Mouse (Mus musculus): ENCODE results near the gene AL607142.1.

AL607142.1 gene

GRCm38 (mm10) chr4:120064696-120065095 is at the start of gene AL607142.1:
TSS of gene AL607142.1 (plus strand) at chr4:120064996.
- ATAC-seq (ENCODE audit: insufficient number of reproducible peaks, low FRiP score, low TSS enrichment) = no peak

DNA sequence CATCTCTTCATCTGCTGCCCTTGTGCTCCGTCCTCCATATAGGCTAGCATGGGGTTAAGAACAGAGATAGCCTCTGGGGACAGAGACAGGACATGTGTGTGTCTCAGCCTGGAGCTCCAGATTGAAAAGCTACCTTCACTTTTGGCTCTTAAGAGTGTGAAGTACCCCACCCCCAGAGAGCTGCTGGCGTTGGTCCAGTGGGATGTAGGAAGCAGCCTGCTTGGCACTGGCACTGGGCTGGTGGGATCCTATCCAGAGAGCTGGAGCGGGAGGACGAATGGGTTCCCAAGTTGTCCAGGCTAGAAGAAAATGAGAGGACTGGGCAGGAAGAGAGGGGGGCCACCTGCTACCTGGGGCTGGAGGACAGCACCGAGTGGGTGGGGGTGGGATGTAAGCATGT is 46.4 kb upstream of the AL607142.1 start:
- ATAC-seq (ENCODE audit: insufficient number of reproducible peaks, low FRiP score, low TSS enrichment) = no peak

- no peak for ATAC-seq (ENCODE audit: insufficient number of reproducible peaks, low FRiP score, low TSS enrichment)
Observed at GRCm38 (mm10) chr4:120022392-120022791, 42.4 kb upstream of the AL607142.1 start.

- no peak for ATAC-seq (ENCODE audit: insufficient number of reproducible peaks, low FRiP score, low TSS enrichment)
Observed at GRCm38 (mm10) chr4:120023221-120023840, 41.5 kb upstream of the AL607142.1 start.

- 0 out of 2 replicates have a peak, but pooled peaks have one; percentile 23 for ATAC-seq (ENCODE audit: insufficient number of reproducible peaks, low FRiP score, low TSS enrichment)
Observed at GRCm38 (mm10) chr4:120024071-120024470, 40.7 kb upstream of the AL607142.1 start.

DNA sequence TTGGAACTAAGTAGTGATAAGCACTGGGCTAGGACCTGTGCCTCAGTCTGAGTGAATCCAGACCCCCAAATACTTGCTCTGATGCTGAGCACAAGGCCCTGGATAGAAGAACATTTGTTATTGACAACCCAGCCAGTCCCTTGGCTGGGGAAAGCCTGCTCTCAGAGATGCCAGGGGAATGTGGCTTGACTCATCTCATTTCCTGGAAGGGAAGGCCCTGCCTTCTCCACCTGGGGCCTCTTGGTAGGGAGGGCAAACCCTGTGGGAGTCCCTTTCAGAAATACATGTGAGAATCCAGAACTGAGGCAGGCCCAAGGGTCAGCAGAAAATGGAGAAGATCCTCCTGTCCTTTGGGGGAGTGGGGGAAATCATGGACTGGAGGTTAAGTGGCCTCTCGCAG is 37.1 kb upstream of the AL607142.1 start:
- no peak for ATAC-seq (ENCODE audit: insufficient number of reproducible peaks, low FRiP score, low TSS enrichment)

DNA sequence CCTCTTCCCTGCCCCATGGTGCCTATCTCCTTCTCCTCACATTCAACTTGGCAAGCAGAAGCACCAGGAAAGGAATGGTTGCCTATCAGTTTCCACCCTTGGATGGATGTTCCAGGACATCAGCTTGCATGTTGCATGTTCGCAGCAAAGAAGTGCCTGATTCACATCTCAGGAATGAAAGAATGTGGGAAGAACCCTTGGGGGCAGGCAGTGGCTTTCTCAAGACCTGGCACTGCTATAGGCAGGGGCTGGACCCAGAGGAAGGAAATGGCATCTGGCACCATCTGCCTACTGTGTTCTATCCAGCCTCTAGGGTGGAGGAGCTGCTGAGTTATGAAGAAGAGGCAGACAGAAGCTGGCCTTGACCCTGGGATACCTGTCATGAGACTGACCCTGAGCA is 34.9 kb upstream of the AL607142.1 start:
- no peak for ATAC-seq (ENCODE audit: insufficient number of reproducible peaks, low FRiP score, low TSS enrichment)

- peak; percentile 59; the same call in 1 of the 2 replicates for ATAC-seq (ENCODE audit: insufficient number of reproducible peaks, low FRiP score, low TSS enrichment)
Observed at GRCm38 (mm10) chr4:120032320-120032983, 32.3 kb upstream of the AL607142.1 start.

- ATAC-seq (ENCODE audit: insufficient number of reproducible peaks, low FRiP score, low TSS enrichment) = no peak
Observed at GRCm38 (mm10) chr4:120032984-120033355, 31.8 kb upstream of the AL607142.1 start.

- no peak for ATAC-seq (ENCODE audit: insufficient number of reproducible peaks, low FRiP score, low TSS enrichment)
Observed at GRCm38 (mm10) chr4:120036294-120036693, 28.5 kb upstream of the AL607142.1 start.

GRCm38 (mm10) chr4:120037007-120037406 is 27.8 kb upstream of the AL607142.1 start:
- no peak for ATAC-seq (ENCODE audit: insufficient number of reproducible peaks, low FRiP score, low TSS enrichment)

GRCm38 (mm10) chr4:120041520-120041919 is 23.3 kb upstream of the AL607142.1 start:
- no peak for ATAC-seq (ENCODE audit: insufficient number of reproducible peaks, low FRiP score, low TSS enrichment)

- no peak for ATAC-seq (ENCODE audit: insufficient number of reproducible peaks, low FRiP score, low TSS enrichment)
Observed at GRCm38 (mm10) chr4:120042480-120042879, 22.3 kb upstream of the AL607142.1 start.

DNA sequence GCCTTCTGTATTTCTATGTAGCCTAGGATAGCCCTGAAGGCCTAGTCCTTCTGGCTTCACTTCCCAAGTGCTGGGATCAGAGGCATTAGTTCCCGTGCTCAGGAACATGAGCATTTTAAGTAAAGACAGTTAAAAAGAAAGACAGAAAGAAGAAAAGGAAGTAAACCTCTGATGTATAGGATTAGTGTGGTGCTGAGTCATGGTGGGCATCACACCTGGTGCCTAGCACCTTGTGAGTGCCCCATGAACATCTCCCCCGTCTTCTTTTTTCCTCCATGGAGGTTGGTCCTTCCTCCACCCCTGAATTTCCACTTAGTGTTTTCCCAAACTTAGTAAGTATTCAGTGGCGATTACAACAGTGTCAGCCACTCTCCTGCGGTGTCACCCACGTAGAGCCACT is 20.2 kb upstream of the AL607142.1 start:
- ATAC-seq (ENCODE audit: insufficient number of reproducible peaks, low FRiP score, low TSS enrichment) = no peak

GRCm38 (mm10) chr4:120045131-120045537 is 19.7 kb upstream of the AL607142.1 start:
- ATAC-seq (ENCODE audit: insufficient number of reproducible peaks, low FRiP score, low TSS enrichment) = no peak

GRCm38 (mm10) chr4:120045871-120046270 is 18.9 kb upstream of the AL607142.1 start:
- ATAC-seq (ENCODE audit: insufficient number of reproducible peaks, low FRiP score, low TSS enrichment) = no peak

- ATAC-seq (ENCODE audit: insufficient number of reproducible peaks, low FRiP score, low TSS enrichment) = no peak
Observed at GRCm38 (mm10) chr4:120047060-120047459, 17.7 kb upstream of the AL607142.1 start.

DNA sequence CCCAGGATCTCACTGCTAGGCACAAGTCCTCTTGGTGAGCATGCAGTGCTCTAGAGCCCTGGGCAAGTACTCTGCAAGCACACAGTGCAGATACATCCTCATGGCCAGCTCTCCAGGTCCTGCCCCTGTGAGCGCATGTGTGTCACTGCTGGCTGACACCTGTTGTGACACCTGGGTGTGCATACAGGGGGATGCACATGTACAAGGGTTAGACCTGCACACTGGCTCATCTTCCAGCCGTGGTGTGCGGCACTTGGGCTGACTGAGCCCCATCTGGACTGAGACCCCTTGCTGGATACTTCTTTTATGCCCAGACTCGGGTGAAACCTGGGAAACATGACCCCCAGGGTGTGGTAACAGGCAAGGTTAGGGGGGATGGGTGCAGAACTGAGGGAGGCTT is 16.5 kb upstream of the AL607142.1 start:
- ATAC-seq (ENCODE audit: insufficient number of reproducible peaks, low FRiP score, low TSS enrichment) = no peak

- ATAC-seq (ENCODE audit: insufficient number of reproducible peaks, low FRiP score, low TSS enrichment) = no peak
Observed at GRCm38 (mm10) chr4:120049857-120050256, 14.9 kb upstream of the AL607142.1 start.

DNA sequence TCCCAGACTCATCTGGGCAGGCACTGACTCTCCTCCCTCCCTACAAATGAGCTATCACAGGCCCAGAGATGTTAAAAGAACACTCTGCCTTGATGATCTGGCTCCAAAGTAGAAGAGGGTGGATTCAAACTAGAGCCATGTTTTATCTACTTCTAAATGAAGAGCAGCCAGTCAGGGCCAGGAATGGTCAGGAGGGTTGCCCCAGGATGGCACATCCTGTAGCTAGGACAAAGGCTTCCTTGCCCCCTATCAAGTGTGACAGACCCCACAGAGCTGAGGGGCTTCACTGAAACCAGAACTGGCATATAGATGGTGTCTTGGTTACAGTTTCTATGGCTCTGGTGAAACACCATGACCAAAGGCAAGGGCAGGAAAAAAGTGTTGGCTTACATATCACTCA is 12.3 kb upstream of the AL607142.1 start:
- no peak for ATAC-seq (ENCODE audit: insufficient number of reproducible peaks, low FRiP score, low TSS enrichment)

DNA sequence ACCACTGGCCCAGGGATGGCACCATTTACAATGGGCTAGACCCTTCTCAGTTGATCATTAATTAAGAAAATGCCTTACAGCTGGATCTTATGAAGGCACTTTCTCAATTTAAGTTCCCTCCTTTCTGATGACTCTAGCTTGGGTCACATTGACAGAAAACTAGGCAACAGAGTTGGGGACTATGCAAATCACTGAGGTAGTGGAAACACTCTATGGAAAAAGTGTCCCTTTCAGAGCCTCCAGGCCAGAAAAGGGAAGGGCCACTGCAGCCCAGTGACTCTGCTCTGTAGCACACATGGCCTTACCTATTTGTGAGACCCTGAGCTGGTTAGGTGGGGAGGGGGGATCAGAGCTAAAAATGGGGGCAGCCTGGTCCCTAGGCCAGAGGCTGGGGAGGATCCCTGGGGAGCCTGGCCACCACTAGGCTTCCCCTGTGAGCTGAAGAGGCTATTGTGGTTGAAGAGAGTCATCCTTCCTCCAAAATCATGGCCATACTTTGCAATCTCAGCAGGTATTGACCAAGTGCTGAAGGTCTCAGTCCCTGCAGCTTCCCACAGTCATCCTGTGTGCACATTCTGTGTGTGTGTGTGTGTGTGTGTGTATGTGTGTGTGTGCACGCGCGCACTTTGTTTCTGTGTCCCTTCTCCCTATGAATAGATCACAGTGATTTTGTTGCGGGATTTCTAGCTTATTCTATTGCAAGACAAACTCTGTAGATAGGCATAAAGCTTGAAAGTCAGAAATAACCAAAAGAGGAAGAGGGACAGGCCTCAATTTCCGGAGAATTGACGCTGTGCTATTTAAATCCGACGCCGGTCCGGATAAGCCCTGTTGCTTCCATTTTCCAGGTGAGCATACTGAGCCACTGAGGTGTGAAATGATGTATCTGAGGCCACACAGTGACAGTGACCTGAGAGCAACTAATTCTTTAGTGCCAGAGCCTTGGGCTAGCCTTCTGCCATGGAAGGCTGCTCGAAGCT is 11.5 kb upstream of the AL607142.1 start:
- ATAC-seq (ENCODE audit: insufficient number of reproducible peaks, low FRiP score, low TSS enrichment) = no peak

Measured in cerebellum, adult (tissue).